Mouse (Mus musculus): Measurements from ENCODE around the gene Map4k4. TPM values are rescaled to one million over a fixed set of nuclear protein-coding genes. Genes with fewer than 3 reads are reported as not detected.

Gene Map4k4
- polyA plus RNA-seq, 1 experiment from 2014 or later, result 14.7 TPM

DNA sequence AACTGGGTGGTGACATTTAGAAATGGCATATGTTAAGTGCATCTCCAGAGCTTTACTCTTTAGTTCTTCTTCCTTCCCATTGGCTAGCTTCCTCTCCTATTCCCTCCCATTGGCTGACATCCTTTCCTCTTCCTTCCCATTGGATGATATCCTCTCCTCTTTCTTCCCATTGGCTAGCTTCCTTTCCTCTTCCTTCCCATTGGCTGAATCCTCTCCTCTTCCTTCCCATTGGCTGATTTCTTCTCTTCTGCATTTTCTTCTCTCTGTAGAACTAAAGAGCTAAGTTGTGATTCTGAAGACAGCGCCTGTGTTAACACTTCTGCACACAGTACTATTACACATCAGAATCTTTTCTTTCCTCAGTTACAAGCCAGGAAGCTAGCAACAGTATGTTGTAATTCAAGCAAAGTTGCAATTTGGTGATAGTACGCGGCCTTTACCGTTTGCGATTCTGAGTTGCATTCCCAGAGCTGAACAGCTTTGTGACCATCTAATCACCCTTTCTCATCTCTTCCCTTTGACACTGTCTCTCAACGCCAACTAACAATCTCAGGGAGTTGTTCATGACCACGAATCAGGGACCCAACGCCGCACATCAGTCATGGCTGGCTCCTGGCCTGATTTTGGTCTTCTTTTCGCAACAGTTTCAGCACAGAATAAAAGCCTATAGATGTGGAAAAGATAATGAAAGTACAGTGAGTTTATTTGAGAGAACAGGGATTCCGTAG is 7.4 kb upstream of the Map4k4 start:
- no peak overlapping the region for H3K4me2 ChIP-seq (ENCODE audit: low read depth, low read length)
- H3K36me3 ChIP-seq (ENCODE audit: control insufficient read depth, insufficient read depth), result no peaks in the 10 kb centered on the region
- no peak for ATAC-seq (replicated peaks; ENCODE audit: extremely low read depth, insufficient read depth, low FRiP score)
- H3K27me3 ChIP-seq (ENCODE audit: control insufficient read depth, insufficient read depth, low read length), result no peaks in the 10 kb centered on the region
- no peaks in the 10 kb centered on the region for H3K9me3 ChIP-seq (replicated peaks; ENCODE audit: control insufficient read depth, low read length)
- no peak overlapping the region for H3K4me3 ChIP-seq (ENCODE audit: low read length)
- WGBS, result 84% methylated on average over 11 of the region's 11 CpGs
- H3K4me1 ChIP-seq (ENCODE audit: control insufficient read depth, insufficient read depth, low read length), result peaks cover 15% of the 10 kb centered on the region
- no peak overlapping the region for H3K27ac ChIP-seq (ENCODE audit: low read length)
- H3K9ac ChIP-seq (ENCODE audit: low read length), result no peak overlapping the region

DNA sequence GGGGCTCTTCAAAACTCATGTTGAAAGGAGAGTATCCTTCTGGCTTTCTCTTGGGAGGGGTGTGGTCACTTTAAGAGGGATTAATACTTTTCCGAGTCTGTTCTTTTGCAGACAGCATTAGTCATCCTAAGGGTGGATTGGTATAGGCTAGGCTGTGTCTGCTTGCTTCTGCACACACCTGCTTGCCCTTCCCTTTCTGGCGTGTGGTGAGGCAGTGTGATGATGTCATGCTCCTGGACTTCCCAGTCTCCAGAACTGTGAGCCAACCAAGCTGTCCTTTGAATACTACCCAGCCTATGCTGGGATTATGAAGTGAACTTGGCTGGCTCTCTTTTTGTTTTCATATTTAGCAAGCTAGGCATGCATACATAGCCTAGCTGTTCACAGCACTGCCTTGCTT is 5.6 kb upstream of the Map4k4 start:
- H3K4me3 ChIP-seq (ENCODE audit: low read length), result no peak overlapping the region
- H3K4me2 ChIP-seq (ENCODE audit: low read depth, low read length), result no peak overlapping the region
- no peaks in the 10 kb centered on the region for H3K9me3 ChIP-seq (replicated peaks; ENCODE audit: control insufficient read depth, low read length)
- no peaks in the 10 kb centered on the region for H3K36me3 ChIP-seq (ENCODE audit: control insufficient read depth, insufficient read depth)
- no peak overlapping the region for H3K9ac ChIP-seq (ENCODE audit: low read length)
- H3K4me1 ChIP-seq (ENCODE audit: control insufficient read depth, insufficient read depth, low read length), result peaks cover 17% of the 10 kb centered on the region
- H3K27me3 ChIP-seq (ENCODE audit: control insufficient read depth, insufficient read depth, low read length), result no peaks in the 10 kb centered on the region
- no peak; the same call in 1 of the 2 replicates for ATAC-seq (replicated peaks; ENCODE audit: extremely low read depth, insufficient read depth, low FRiP score)
- WGBS, result 25% methylated on average over 2 of the region's 2 CpGs
- 0 out of 2 replicates have a peak overlapping the region, but pooled peaks have one; percentile 15 for H3K27ac ChIP-seq (ENCODE audit: low read length)

DNA sequence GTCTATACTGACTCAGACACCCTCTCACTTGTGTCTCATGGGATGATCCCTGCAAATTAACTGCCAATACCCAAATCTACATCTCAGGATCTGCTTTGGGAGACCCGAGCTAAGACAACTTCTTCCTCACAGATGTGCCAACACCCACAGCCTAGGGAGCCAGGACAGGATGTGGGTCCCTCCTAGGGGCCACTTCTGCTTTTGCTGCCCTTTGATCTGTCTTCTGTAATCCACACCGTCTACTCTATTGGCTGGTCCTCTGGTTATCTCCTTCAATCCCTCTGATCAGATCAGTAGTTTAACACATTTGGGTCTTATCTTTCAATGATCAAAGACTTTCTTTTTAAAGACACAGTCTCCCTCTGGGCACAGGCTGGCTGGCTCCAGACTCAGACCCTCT is 5.2 kb upstream of the Map4k4 start:
- 22% methylated on average over 2 of the region's 2 CpGs for WGBS
- ATAC-seq (replicated peaks; ENCODE audit: extremely low read depth, insufficient read depth, low FRiP score), result no peak
- no peaks in the 10 kb centered on the region for H3K27me3 ChIP-seq (ENCODE audit: control insufficient read depth, insufficient read depth, low read length)
- H3K4me2 ChIP-seq (ENCODE audit: low read depth, low read length), result no peak overlapping the region
- 0 out of 2 replicates have a peak overlapping the region, but pooled peaks have one; percentile 15 for H3K27ac ChIP-seq (ENCODE audit: low read length)
- H3K4me3 ChIP-seq (ENCODE audit: low read length), result no peak overlapping the region
- no peak overlapping the region for H3K9ac ChIP-seq (ENCODE audit: low read length)
- peaks cover 18% of the 10 kb centered on the region for H3K4me1 ChIP-seq (ENCODE audit: control insufficient read depth, insufficient read depth, low read length)
- no peaks in the 10 kb centered on the region for H3K36me3 ChIP-seq (ENCODE audit: control insufficient read depth, insufficient read depth)
- H3K9me3 ChIP-seq (replicated peaks; ENCODE audit: control insufficient read depth, low read length), result no peaks in the 10 kb centered on the region

DNA sequence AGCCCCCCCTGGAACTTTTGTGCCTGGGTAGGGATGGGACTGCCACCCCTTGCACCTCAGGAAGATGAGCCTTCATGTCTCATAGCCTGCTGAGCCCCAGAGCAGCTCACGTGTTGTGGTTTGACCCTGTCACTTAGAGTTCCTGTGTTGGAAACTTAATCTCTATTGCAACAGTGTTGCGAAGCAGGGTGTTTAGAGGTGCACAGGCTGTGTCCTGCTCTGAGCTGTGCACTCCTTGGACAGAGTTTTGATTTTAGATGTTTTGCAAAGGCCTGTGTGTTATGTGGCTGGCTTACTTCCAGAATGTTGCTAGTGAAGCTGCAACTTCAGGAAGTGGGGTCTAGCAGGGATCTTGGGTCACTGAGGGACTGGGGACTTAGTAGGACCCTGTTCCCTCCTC is 4.1 kb upstream of the Map4k4 start:
- Histone ChIP-seq H3K4me1 (ENCODE audit: control insufficient read depth, insufficient read depth, low read length) (peaks cover 18% of the 10 kb centered on the region), H3K27me3 (ENCODE audit: control insufficient read depth, insufficient read depth, low read length) (no peaks in the 10 kb centered on the region), H3K36me3 (ENCODE audit: control insufficient read depth, insufficient read depth) (no peaks in the 10 kb centered on the region), H3K4me2 (ENCODE audit: low read depth, low read length) (no peak overlapping the region), H3K4me3 (ENCODE audit: low read length) (no peak overlapping the region), H3K27ac (ENCODE audit: low read length) (no peak overlapping the region), H3K9me3 (replicated peaks; ENCODE audit: control insufficient read depth, low read length) (no peaks in the 10 kb centered on the region), H3K9ac (ENCODE audit: low read length) (no peak overlapping the region)
- WGBS, result 49% methylated on average over 2 of the region's 2 CpGs
- ATAC-seq (replicated peaks; ENCODE audit: extremely low read depth, insufficient read depth, low FRiP score), result no peak

DNA sequence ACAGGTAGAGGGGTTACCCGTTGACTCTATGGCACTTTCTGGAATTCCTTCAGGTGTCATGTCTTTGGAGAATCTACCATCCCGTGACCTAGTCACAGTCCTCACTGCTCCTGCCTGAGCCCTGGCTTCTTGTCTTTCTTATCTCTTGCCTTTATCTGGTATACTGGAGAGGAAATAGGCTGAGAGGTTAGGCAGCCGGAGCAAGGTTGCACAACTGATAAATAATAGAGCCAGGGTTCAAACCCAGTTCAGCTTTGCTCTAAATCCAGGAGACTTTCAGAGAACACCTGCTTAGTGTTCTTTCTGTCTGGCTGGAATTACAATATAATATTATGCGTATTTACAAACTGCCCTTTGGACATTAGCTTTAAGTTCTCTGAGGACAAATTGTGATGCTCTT is 2.0 kb upstream of the Map4k4 start:
- WGBS, result 53% methylated on average over 4 of the region's 4 CpGs

DNA sequence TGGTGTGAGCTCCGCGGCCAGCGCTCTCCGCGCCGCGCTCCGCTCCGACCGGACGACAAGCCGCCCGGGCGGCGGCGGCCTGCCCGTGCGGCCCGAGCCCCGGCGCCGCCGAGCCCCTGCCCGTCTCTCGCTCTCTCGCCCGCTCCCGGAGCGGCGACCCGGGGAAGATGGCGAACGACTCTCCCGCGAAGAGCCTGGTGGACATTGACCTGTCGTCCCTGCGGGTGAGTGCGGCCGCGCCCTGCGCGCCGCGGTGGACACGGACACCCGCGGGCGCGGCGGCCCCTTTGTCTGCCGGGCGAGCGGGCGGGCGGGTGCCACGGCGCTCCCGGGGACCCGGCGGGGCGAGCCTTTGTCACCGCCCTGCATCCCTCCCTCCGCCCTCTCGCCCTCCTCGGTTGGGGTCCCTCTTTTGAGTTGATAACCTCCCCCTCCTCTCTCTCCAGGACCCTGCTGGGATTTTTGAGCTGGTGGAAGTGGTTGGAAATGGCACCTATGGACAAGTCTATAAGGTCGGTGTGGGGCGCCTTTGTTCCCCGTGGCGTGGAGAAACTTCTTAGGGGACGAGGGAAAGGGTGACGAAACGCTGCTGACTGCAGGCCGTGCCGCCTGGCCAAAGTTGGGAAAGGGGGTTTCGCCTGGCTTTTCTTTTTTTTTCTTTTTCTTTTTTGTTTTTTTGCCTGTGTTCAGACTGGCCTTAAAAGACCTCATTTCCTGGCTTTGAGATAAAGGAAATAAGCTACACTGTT is 524 bp downstream of the Map4k4 start:
- Histone ChIP-seq H3K9ac (ENCODE audit: low read length) (peak overlapping the region; percentile 93), H3K4me1 (ENCODE audit: control insufficient read depth, insufficient read depth, low read length) (peaks cover 37% of the 10 kb centered on the region), H3K4me3 (ENCODE audit: low read length) (peak overlapping the region; percentile 75), H3K36me3 (ENCODE audit: control insufficient read depth, insufficient read depth) (no peaks in the 10 kb centered on the region), H3K27ac (ENCODE audit: low read length) (peak overlapping the region; percentile 95), H3K27me3 (ENCODE audit: control insufficient read depth, insufficient read depth, low read length) (no peaks in the 10 kb centered on the region), H3K4me2 (ENCODE audit: low read depth, low read length) (peak overlapping the region; percentile 70), H3K9me3 (replicated peaks; ENCODE audit: control insufficient read depth, low read length) (no peaks in the 10 kb centered on the region)
- peak; percentile 14 for ATAC-seq (replicated peaks; ENCODE audit: extremely low read depth, insufficient read depth, low FRiP score)
- under 1% methylated on average over 60 of the region's 75 CpGs for WGBS

More for the DNA sequence above, 2.0 kb upstream of the Map4k4 start:
- H3K27ac ChIP-seq (ENCODE audit: low read length), result no peak overlapping the region
- H3K9me3 ChIP-seq (replicated peaks; ENCODE audit: control insufficient read depth, low read length), result no peaks in the 10 kb centered on the region
- no peak for ATAC-seq (replicated peaks; ENCODE audit: extremely low read depth, insufficient read depth, low FRiP score)
- H3K27me3 ChIP-seq (ENCODE audit: control insufficient read depth, insufficient read depth, low read length), result no peaks in the 10 kb centered on the region
- H3K9ac ChIP-seq (ENCODE audit: low read length), result no peak overlapping the region
- H3K4me1 ChIP-seq (ENCODE audit: control insufficient read depth, insufficient read depth, low read length), result peaks cover 27% of the 10 kb centered on the region
- no peak overlapping the region for H3K4me3 ChIP-seq (ENCODE audit: low read length)
- H3K4me2 ChIP-seq (ENCODE audit: low read depth, low read length), result no peak overlapping the region
- no peaks in the 10 kb centered on the region for H3K36me3 ChIP-seq (ENCODE audit: control insufficient read depth, insufficient read depth)

DNA sequence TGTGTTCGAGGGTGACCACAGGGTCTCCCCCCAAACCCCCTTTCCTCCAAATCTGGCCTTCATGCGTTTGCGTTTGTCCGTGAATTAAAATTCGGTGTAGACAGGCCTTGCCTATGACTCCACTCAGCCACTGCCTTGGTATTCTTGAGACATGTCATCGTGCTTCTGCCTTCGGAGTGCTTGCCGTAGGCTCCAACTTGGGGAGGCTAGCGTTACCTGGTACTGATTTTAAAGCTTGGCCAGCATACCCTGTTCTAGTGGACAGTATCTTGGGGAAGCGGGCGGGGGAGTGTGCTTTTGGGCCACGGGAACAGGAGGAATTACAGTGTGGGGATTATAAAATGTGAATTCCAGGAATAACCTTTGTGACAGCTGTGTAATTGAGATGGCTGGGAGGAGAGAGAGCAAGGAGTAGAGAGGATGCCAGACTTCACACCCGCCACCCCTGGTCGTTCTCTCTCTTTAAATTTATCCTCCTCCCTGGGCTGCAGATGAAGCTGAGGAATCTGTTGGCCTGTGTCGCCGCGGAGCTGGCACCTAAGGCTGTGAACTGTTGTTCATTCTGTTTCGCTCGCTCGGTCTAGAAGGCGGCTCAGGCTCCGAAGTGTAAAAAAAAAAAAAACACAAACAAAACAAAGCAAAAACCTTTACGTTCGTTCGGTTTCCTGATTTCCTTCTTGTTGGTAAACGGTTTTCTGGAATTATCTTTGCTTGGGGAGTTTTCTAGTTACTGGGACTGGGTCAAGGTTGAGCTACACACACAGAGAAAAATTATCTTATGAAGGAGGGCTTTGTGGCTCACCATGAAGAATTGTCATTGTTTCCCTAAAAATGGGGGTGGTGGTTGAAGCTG is 1.4 kb downstream of the Map4k4 start:
- H3K4me2 ChIP-seq (ENCODE audit: low read depth, low read length), result peak overlapping the region; percentile 70
- H3K27ac ChIP-seq (ENCODE audit: low read length), result peak overlapping the region; percentile 95
- H3K27me3 ChIP-seq (ENCODE audit: control insufficient read depth, insufficient read depth, low read length), result no peaks in the 10 kb centered on the region
- H3K4me3 ChIP-seq (ENCODE audit: low read length), result peak overlapping the region; percentile 75
- no peaks in the 10 kb centered on the region for H3K9me3 ChIP-seq (replicated peaks; ENCODE audit: control insufficient read depth, low read length)
- peaks cover 37% of the 10 kb centered on the region for H3K4me1 ChIP-seq (ENCODE audit: control insufficient read depth, insufficient read depth, low read length)
- H3K9ac ChIP-seq (ENCODE audit: low read length), result peak overlapping the region; percentile 93
- H3K36me3 ChIP-seq (ENCODE audit: control insufficient read depth, insufficient read depth), result no peaks in the 10 kb centered on the region
- WGBS, result under 1% methylated on average over 26 of the region's 26 CpGs
- no peak for ATAC-seq (replicated peaks; ENCODE audit: extremely low read depth, insufficient read depth, low FRiP score)

DNA sequence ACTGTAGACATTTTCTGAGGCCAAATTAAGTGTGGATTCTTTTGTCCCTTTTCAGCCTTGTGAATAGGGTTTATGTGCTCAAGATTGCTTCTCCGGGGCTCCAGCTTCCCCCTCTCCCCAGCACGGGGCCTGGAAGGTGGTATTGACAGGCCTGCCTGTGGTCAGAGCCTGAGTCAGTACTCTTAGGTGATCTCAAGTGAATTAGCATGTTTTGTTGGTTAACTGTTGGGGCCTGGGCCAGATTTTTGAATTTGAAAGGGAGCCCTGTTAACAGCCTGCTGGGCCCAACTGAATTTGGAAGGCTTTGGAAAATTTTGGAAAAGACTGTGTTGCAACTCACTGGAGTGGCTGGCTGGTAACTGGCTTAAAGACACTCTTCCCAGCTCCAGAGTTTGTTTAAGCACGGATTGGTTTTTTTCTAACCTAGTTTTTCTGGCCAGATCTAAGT is 2.0 kb downstream of the Map4k4 start:
- H3K27ac ChIP-seq (ENCODE audit: low read length), result peak overlapping the region; percentile 95
- WGBS, result 4% methylated on average over 3 of the region's 3 CpGs
- peaks cover 42% of the 10 kb centered on the region for H3K4me1 ChIP-seq (ENCODE audit: control insufficient read depth, insufficient read depth, low read length)
- ATAC-seq (replicated peaks; ENCODE audit: extremely low read depth, insufficient read depth, low FRiP score), result no peak
- H3K9ac ChIP-seq (ENCODE audit: low read length), result peak overlapping the region; percentile 93
- peak overlapping the region; percentile 75 for H3K4me3 ChIP-seq (ENCODE audit: low read length)
- no peaks in the 10 kb centered on the region for H3K27me3 ChIP-seq (ENCODE audit: control insufficient read depth, insufficient read depth, low read length)
- no peaks in the 10 kb centered on the region for H3K36me3 ChIP-seq (ENCODE audit: control insufficient read depth, insufficient read depth)
- no peaks in the 10 kb centered on the region for H3K9me3 ChIP-seq (replicated peaks; ENCODE audit: control insufficient read depth, low read length)
- peak overlapping the region; percentile 70 for H3K4me2 ChIP-seq (ENCODE audit: low read depth, low read length)
